Mouse (Mus musculus) heart, adult 11 months (tissue): ENCODE results near the gene Gm7324.
"Not testable (repeated sequence)": the region's sequence is repeated elsewhere in the genome, so short reads cannot be mapped to it uniquely, and the experiment has no call there.

Experiments used
- DNase-seq: peaks from one replicate; pipeline ENCODE4 v3.0.0; 2022

Gm7324 gene

DNA sequence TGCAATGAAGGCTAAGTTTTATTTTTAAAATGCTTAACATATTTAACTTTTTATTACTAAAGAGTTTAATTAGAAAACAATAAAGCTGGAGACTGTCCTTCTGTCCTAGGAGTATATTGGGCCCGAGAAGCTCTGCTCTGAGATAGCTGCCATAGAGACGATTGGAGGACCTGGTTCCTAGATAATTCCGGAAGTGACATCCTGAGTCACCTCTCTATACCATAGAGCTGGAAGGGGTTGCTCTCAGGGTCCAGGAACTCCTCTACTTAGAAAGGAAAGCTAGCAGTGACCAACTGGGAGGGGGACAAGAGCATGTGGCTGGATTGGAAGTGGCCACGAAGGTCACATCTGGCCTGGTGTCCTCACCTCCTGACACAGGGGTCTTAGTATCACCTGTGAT lies at the start of gene Gm7324:
TSS of gene Gm7324 (plus strand) at position 208 of the 400 bp plus-strand sequence.
- not testable (repeated sequence) for DNase-seq

DNA sequence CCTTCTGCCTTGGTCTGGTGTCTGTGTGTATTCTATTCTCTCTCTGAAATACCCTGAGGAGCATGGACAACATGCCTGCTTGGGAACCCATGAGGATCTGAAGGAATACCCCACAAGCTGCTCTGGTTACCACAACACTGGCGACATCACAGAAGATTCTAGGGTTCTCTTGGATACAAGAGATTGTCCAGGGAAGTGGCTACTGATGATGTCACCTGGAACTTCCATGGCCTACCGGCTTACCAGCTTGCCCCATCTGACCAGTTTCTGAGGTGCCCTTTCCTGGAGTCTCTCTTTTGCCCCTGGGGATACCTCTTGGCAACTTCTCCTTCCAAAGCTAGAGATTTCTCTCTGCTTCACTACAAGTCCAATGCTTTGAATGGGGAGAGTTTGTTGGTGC lies 20.5 kb upstream of the Gm7324 start, which contains the start of gene Gm8165:
TSS of gene Gm8165 (minus strand) at position 101 of the 400 bp plus-strand sequence.
- DNase-seq, result not testable (repeated sequence)

DNA sequence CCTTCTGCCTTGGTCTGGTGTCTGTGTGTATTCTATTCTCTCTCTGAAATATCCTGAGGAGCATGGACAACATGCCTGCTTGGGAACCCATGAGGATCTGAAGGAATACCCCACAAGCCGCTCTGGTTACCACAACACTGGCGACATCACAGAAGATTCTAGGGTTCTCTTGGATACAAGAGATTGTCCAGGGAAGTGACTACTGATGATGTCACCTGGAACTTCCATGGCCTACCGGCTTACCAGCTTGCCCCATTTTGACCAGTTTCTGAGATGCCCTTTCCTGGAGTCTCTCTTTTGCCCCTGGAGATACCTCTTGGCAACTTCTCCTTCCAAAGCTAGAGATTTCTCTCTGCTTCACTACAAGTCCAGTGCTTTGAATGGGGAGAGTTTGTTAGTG lies 29.8 kb downstream of the Gm7324 start, which contains the start of gene Gm16506:
TSS of gene Gm16506 (minus strand) at position 101 of the 400 bp plus-strand sequence.
- DNase-seq, result not testable (repeated sequence)

DNA sequence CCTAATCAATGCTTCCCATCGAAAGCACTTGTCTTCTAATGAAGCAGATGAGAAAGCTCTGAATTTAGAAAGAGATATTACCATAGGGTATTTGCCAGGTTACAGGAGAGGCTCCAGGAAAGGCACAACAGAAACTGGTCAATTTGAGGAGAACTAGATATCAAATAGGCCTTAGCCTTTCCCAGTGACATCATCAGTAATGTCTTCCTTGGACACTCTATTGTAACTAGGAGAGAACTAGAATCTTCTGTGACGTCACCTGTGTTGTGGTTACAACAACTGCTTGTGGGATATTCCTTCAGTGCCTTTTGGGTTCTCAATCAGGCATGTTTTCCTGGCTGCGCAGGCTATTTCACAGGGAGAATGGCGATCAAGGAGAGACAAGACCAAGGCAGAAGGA lies 49.9 kb downstream of the Gm7324 start, which contains the start of gene Gm6526:
TSS of gene Gm6526 (plus strand) at position 301 of the 400 bp plus-strand sequence.
- DNase-seq, result not testable (repeated sequence)
